Comparison of ENCODE assay signal across 8 mouse cellular contexts in the genomic region with DNA sequence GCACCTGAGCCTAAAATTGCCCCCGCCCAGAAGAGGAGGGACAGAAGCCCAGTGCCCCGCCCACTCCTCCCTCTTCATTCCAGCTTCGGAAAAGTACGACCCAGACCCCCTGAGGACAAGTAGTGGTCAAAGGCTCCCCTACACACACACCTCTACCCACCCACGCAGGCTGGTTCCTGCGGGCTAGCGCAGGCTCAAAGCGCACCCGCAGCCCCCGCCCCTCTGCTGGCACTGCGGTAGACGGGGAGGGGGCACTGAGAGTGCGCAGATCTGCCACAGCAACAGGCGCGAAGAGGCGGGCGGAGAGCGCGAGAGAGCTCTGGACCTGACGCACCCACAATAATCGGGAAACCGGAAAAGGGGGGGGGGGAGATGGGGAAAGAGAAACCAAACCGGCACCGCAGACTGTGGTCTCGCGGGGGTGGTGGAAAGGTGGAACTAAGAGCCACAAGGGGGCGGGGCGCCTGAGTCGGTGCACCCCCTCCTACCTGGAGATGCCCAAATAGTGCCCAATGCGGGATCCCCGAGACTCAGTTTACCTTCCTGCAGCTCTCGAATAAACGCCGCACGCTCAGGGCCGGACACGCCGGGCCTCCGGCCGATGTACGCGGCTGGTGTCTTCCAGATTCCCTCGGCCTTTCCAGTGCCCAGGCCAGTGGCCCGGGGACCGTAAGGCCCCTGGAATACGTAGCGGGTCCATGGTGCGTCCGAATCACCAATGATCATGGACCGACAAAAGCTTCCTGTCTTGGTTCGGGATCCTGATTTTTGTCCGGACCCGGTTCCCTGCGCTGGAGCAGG. TPM values are rescaled to one million over a fixed set of nuclear protein-coding genes. Genes with fewer than 3 reads are reported as not detected.
DNase-seq lines count a peak whose midpoint lies in the region; ATAC-seq and TF ChIP-seq lines count a peak whose summit lies in the region.

No protein-coding gene starts in this region.

- no peaks in the 10 kb centered on the region for H3K36me3 ChIP-seq in intestine, embryonic 14.5 days (ENCODE audit: control insufficient read depth, insufficient read depth, low read length)
- H3K36me3 ChIP-seq in limb, embryonic 12.5 days, result no peaks in the 10 kb centered on the region
- H3K36me3 ChIP-seq in midbrain, embryonic 15.5 days (replicated peaks), result no peaks in the 10 kb centered on the region
- H3K36me3 ChIP-seq in stomach, postnatal 0 days (ENCODE audit: control insufficient read depth, insufficient read depth, low read length), result no peaks in the 10 kb centered on the region

- no peak for TF ChIP-seq CTCF in embryonic fibroblast, embryonic 13.5 days (IDR thresholded peaks at IDR 0.05; ENCODE audit: borderline replicate concordance, insufficient read depth, low read length)
- no peak for TF ChIP-seq CTCF in stomach, postnatal 0 days (IDR thresholded peaks at IDR 0.05; ENCODE audit: low read depth)

- no peak for TF ChIP-seq POLR2A in embryonic fibroblast, embryonic 13.5 days (IDR thresholded peaks at IDR 0.05; ENCODE audit: low read depth, low read length)

- peaks cover 50% of the 10 kb centered on the region for H3K27me3 ChIP-seq in intestine, embryonic 14.5 days (replicated peaks; ENCODE audit: control insufficient read depth, insufficient read depth, low read length)
- H3K27me3 ChIP-seq in limb, embryonic 12.5 days, result peaks cover 85% of the 10 kb centered on the region
- no peaks in the 10 kb centered on the region for H3K27me3 ChIP-seq in midbrain, embryonic 15.5 days (replicated peaks)
- peaks cover 3% of the 10 kb centered on the region; the same call in 1 of the 2 replicates for H3K27me3 ChIP-seq in stomach, postnatal 0 days (ENCODE audit: control insufficient read depth, insufficient read depth, low read length)

- peak overlapping the region; percentile 53 for H3K9ac ChIP-seq in intestine, embryonic 14.5 days (ENCODE audit: low read length)
- peak overlapping the region; percentile 50 for H3K9ac ChIP-seq in limb, embryonic 12.5 days (replicated peaks)
- peak overlapping the region; percentile 77 for H3K9ac ChIP-seq in midbrain, embryonic 15.5 days
- H3K9ac ChIP-seq in stomach, postnatal 0 days (ENCODE audit: low read length), result peak overlapping the region; percentile 61

- H3K4me1 ChIP-seq in embryonic fibroblast, embryonic 13.5 days (ENCODE audit: control insufficient read depth, insufficient read depth, low read length), result no peaks in the 10 kb centered on the region
- peaks cover 3% of the 10 kb centered on the region; the same call in 1 of the 2 replicates for H3K4me1 ChIP-seq in intestine, embryonic 14.5 days (replicated peaks; ENCODE audit: control insufficient read depth, insufficient read depth, low read length)
- H3K4me1 ChIP-seq in limb, embryonic 12.5 days (replicated peaks), result peaks cover 21% of the 10 kb centered on the region
- H3K4me1 ChIP-seq in midbrain, embryonic 15.5 days, result peaks cover 28% of the 10 kb centered on the region
- no peaks in the 10 kb centered on the region for H3K4me1 ChIP-seq in stomach, postnatal 0 days (replicated peaks; ENCODE audit: control insufficient read depth, insufficient read depth)

- intact Hi-C loops in gastrocnemius, postnatal 36 days (cut with DNase I), result no loop called here

- H3K27ac ChIP-seq in embryonic fibroblast, embryonic 13.5 days (ENCODE audit: insufficient read depth, low read length), result no peak overlapping the region
- H3K27ac ChIP-seq in intestine, embryonic 14.5 days (ENCODE audit: low read depth), result no peak overlapping the region
- H3K27ac ChIP-seq in limb, embryonic 12.5 days, result no peak overlapping the region
- H3K27ac ChIP-seq in midbrain, embryonic 15.5 days, result peak overlapping the region; percentile 78
- 0 out of 2 replicates have a peak overlapping the region, but pooled peaks have one; percentile 24 for H3K27ac ChIP-seq in stomach, postnatal 0 days (replicated peaks)

- DNase-seq in gastrocnemius, postnatal 10 days, result peak; percentile 27
- DNase-seq in gastrocnemius, postnatal 36 days, result no peak
- DNase-seq in adrenal gland, postnatal 14 days, result peak; percentile 75
- DNase-seq in intestine, embryonic 14.5 days (ENCODE audit: low spot score), result peak; percentile 65
- DNase-seq in stomach, postnatal 0 days (ENCODE audit: low spot score), result peak; percentile 50

- ATAC-seq in intestine, embryonic 14.5 days (replicated peaks; ENCODE audit: low FRiP score, low TSS enrichment, low read depth), result peak; percentile 28
- ATAC-seq in limb, embryonic 12.5 days (ENCODE audit: insufficient number of reproducible peaks, insufficient read depth, low FRiP score, low TSS enrichment, low read depth), result no peak
- ATAC-seq in midbrain, embryonic 15.5 days (replicated peaks), result peak; percentile 56
- peak; percentile 17; the same call in 1 of the 2 replicates for ATAC-seq in stomach, postnatal 0 days (ENCODE audit: low FRiP score, low TSS enrichment)

- 1% methylated on average over 54 of the region's 54 CpGs for WGBS in intestine, embryonic 14.5 days
- WGBS in limb, embryonic 12.5 days, result 1% methylated on average over 54 of the region's 54 CpGs
- under 1% methylated on average over 54 of the region's 54 CpGs for WGBS in midbrain, embryonic 15.5 days
- WGBS in stomach, postnatal 0 days, result 1% methylated on average over 52 of the region's 54 CpGs

- TF ChIP-seq EP300 in stomach, postnatal 0 days (optimal IDR thresholded peaks at IDR 0.05), result no peak

- peak overlapping the region; percentile 73 for H3K4me3 ChIP-seq in embryonic fibroblast, embryonic 13.5 days (ENCODE audit: insufficient read depth, low read length)
- peak overlapping the region; percentile 62 for H3K4me3 ChIP-seq in intestine, embryonic 14.5 days (ENCODE audit: low read depth, low read length)
- H3K4me3 ChIP-seq in limb, embryonic 12.5 days (replicated peaks), result peak overlapping the region; percentile 51
- peak overlapping the region; percentile 78 for H3K4me3 ChIP-seq in midbrain, embryonic 15.5 days
- H3K4me3 ChIP-seq in stomach, postnatal 0 days (ENCODE audit: low read depth, low read length), result peak overlapping the region; percentile 66

- H3K9me3 ChIP-seq in intestine, embryonic 14.5 days (ENCODE audit: control insufficient read depth, low read length), result no peaks in the 10 kb centered on the region
- no peaks in the 10 kb centered on the region for H3K9me3 ChIP-seq in limb, embryonic 12.5 days
- H3K9me3 ChIP-seq in midbrain, embryonic 15.5 days, result no peaks in the 10 kb centered on the region
- H3K9me3 ChIP-seq in stomach, postnatal 0 days (ENCODE audit: control insufficient read depth, low read length), result no peaks in the 10 kb centered on the region

- H3K4me2 ChIP-seq in intestine, embryonic 14.5 days (ENCODE audit: low read length), result peak overlapping the region; percentile 100
- peak overlapping the region; percentile 99 for H3K4me2 ChIP-seq in limb, embryonic 12.5 days
- H3K4me2 ChIP-seq in midbrain, embryonic 15.5 days, result peak overlapping the region; percentile 90
- peak overlapping the region; percentile 100 for H3K4me2 ChIP-seq in stomach, postnatal 0 days (replicated peaks; ENCODE audit: low read depth)

RNA-seq across cellular contexts. Expression of gene Hap1, which starts 0.6 kb away (rescaled TPM):
- 1 to 10 TPM in 1 of 2 experiments, under 1 TPM in 1; 0.73 to 1.3 TPM for total RNA-seq in gastrocnemius, postnatal 10 days (2021)
- total RNA-seq in gastrocnemius, postnatal 36 days (2021), result under 1 TPM in 1 of 2 experiments, not detected in 1; 0.23 TPM
- 50.1 and 54.0 TPM in 2 replicates for total RNA-seq in adrenal gland, postnatal 14 days (2021)
- polyA plus RNA-seq in embryonic fibroblast, embryonic 13.5 days (2011; ENCODE audit: insufficient read length, low read depth, missing spikeins), result 0.17 and 0.77 TPM in 2 replicates
- polyA plus RNA-seq in intestine, embryonic 14.5 days (2014; fragmentation: Nextera tagmentation; extraction: Ambion mirVana), result 10.2 and 11.1 TPM in 2 replicates
- polyA plus RNA-seq in limb, embryonic 12.5 days (2016; fragmentation: Nextera tagmentation; extraction: Ambion mirVana), result 1.5 and 2.1 TPM in 2 replicates
- 315 and 316 TPM in 2 replicates for polyA plus RNA-seq in midbrain, embryonic 15.5 days (2015; fragmentation: Nextera tagmentation; extraction: Ambion mirVana)
- 7.9 and 10.1 TPM in 2 replicates for polyA plus RNA-seq in stomach, postnatal 0 days (2015; fragmentation: Nextera tagmentation; extraction: Ambion mirVana)

RNA-seq across cellular contexts. Expression of gene Gast, which starts 21.1 kb away (rescaled TPM):
- total RNA-seq in gastrocnemius, postnatal 10 days (2021), result not detected
- not detected for total RNA-seq in gastrocnemius, postnatal 36 days (2021)
- not detected in 2 replicates for total RNA-seq in adrenal gland, postnatal 14 days (2021)
- polyA plus RNA-seq in embryonic fibroblast, embryonic 13.5 days (2011; ENCODE audit: insufficient read length, low read depth, missing spikeins), result not detected in 2 replicates
- polyA plus RNA-seq in intestine, embryonic 14.5 days (2014; fragmentation: Nextera tagmentation; extraction: Ambion mirVana), result 3.2 TPM in 1 of 2 replicates, not detected in the other
- not detected in 2 replicates for polyA plus RNA-seq in limb, embryonic 12.5 days (2016; fragmentation: Nextera tagmentation; extraction: Ambion mirVana)
- 2.0 and 2.3 TPM in 2 replicates for polyA plus RNA-seq in midbrain, embryonic 15.5 days (2015; fragmentation: Nextera tagmentation; extraction: Ambion mirVana)
- polyA plus RNA-seq in stomach, postnatal 0 days (2015; fragmentation: Nextera tagmentation; extraction: Ambion mirVana), result 52.0 and 84.7 TPM in 2 replicates

RNA-seq across cellular contexts. Expression of gene Eif1, which starts 35.7 kb away (rescaled TPM):
- total RNA-seq in gastrocnemius, postnatal 10 days (2021), result 100 to 1,000 TPM; 838 to 840 TPM
- 1,000 to 10,000 TPM in 1 of 2 experiments, 100 to 1,000 TPM in 1; 947 to 1,138 TPM for total RNA-seq in gastrocnemius, postnatal 36 days (2021)
- 987 and 1,021 TPM in 2 replicates for total RNA-seq in adrenal gland, postnatal 14 days (2021)
- polyA plus RNA-seq in embryonic fibroblast, embryonic 13.5 days (2011; ENCODE audit: insufficient read length, low read depth, missing spikeins), result 960 and 1,192 TPM in 2 replicates
- polyA plus RNA-seq in intestine, embryonic 14.5 days (2014; fragmentation: Nextera tagmentation; extraction: Ambion mirVana), result 1,995 and 2,009 TPM in 2 replicates
- 1,407 and 1,429 TPM in 2 replicates for polyA plus RNA-seq in limb, embryonic 12.5 days (2016; fragmentation: Nextera tagmentation; extraction: Ambion mirVana)
- 1,086 and 1,110 TPM in 2 replicates for polyA plus RNA-seq in midbrain, embryonic 15.5 days (2015; fragmentation: Nextera tagmentation; extraction: Ambion mirVana)
- 1,487 and 1,495 TPM in 2 replicates for polyA plus RNA-seq in stomach, postnatal 0 days (2015; fragmentation: Nextera tagmentation; extraction: Ambion mirVana)

RNA-seq across cellular contexts. Expression of gene Jup, which starts 42.2 kb away (rescaled TPM):
- 10 to 100 TPM; 81.4 to 90.0 TPM for total RNA-seq in gastrocnemius, postnatal 10 days (2021)
- 10 to 100 TPM; 73.8 to 80.2 TPM for total RNA-seq in gastrocnemius, postnatal 36 days (2021)
- total RNA-seq in adrenal gland, postnatal 14 days (2021), result 101 and 102 TPM in 2 replicates
- polyA plus RNA-seq in embryonic fibroblast, embryonic 13.5 days (2011; ENCODE audit: insufficient read length, low read depth, missing spikeins), result 61.1 and 82.2 TPM in 2 replicates
- 93.4 and 106 TPM in 2 replicates for polyA plus RNA-seq in intestine, embryonic 14.5 days (2014; fragmentation: Nextera tagmentation; extraction: Ambion mirVana)
- 44.1 and 49.3 TPM in 2 replicates for polyA plus RNA-seq in limb, embryonic 12.5 days (2016; fragmentation: Nextera tagmentation; extraction: Ambion mirVana)
- polyA plus RNA-seq in midbrain, embryonic 15.5 days (2015; fragmentation: Nextera tagmentation; extraction: Ambion mirVana), result 104 and 105 TPM in 2 replicates
- polyA plus RNA-seq in stomach, postnatal 0 days (2015; fragmentation: Nextera tagmentation; extraction: Ambion mirVana), result 234 and 259 TPM in 2 replicates

RNA-seq across cellular contexts. Expression of gene P3h4, which starts 59.3 kb away (rescaled TPM):
- total RNA-seq in gastrocnemius, postnatal 10 days (2021), result 10 to 100 TPM; 15.4 to 22.8 TPM
- total RNA-seq in gastrocnemius, postnatal 36 days (2021), result 1 to 10 TPM; 3.6 to 4.1 TPM
- 25.8 and 26.7 TPM in 2 replicates for total RNA-seq in adrenal gland, postnatal 14 days (2021)
- polyA plus RNA-seq in embryonic fibroblast, embryonic 13.5 days (2011; ENCODE audit: insufficient read length, low read depth, missing spikeins), result 75.2 and 85.8 TPM in 2 replicates
- polyA plus RNA-seq in intestine, embryonic 14.5 days (2014; fragmentation: Nextera tagmentation; extraction: Ambion mirVana), result 54.8 and 55.3 TPM in 2 replicates
- polyA plus RNA-seq in limb, embryonic 12.5 days (2016; fragmentation: Nextera tagmentation; extraction: Ambion mirVana), result 54.3 and 58.3 TPM in 2 replicates
- polyA plus RNA-seq in midbrain, embryonic 15.5 days (2015; fragmentation: Nextera tagmentation; extraction: Ambion mirVana), result 20.3 and 21.2 TPM in 2 replicates
- polyA plus RNA-seq in stomach, postnatal 0 days (2015; fragmentation: Nextera tagmentation; extraction: Ambion mirVana), result 40.6 and 43.2 TPM in 2 replicates

Comparison
In these comparisons a context has a peak if more than half of its experiments do, and no peak if none do; other contexts are left out.
1. DNase-seq: peak in gastrocnemius, postnatal 10 days (single experiment), adrenal gland, postnatal 14 days (single experiment), intestine, embryonic 14.5 days (single experiment) and stomach, postnatal 0 days (single experiment); none in gastrocnemius, postnatal 36 days (0 of 2).
2. H3K27ac ChIP-seq: peak in midbrain, embryonic 15.5 days (single experiment) and stomach, postnatal 0 days (single experiment); none in embryonic fibroblast, embryonic 13.5 days (single experiment), intestine, embryonic 14.5 days (single experiment) and limb, embryonic 12.5 days (single experiment).
3. RNA of gene Hap1, which starts 0.6 kb away (polyA plus RNA-seq): 315 to 316 TPM in midbrain, embryonic 15.5 days; 10.2 to 11.1 TPM in intestine, embryonic 14.5 days, 7.9 to 10.1 TPM in stomach, postnatal 0 days, 1.5 to 2.1 TPM in limb, embryonic 12.5 days and 0.17 to 0.77 TPM in embryonic fibroblast, embryonic 13.5 days; every median in the first group is over 10 times any median in the second.
4. RNA of gene Gast, which starts 21.1 kb away (polyA plus RNA-seq): 52.0 to 84.7 TPM in stomach, postnatal 0 days; 3.2 TPM in intestine, embryonic 14.5 days, 2.0 to 2.3 TPM in midbrain, embryonic 15.5 days, not detected in embryonic fibroblast, embryonic 13.5 days and not detected in limb, embryonic 12.5 days; every median in the first group is over 10 times any median in the second.
5. Peak in every context shown above with its lines, with median percentiles within 50 percentile points of each other: H3K4me3 ChIP-seq, H3K4me2 ChIP-seq and H3K9ac ChIP-seq.